Mouse (Mus musculus): Measurements from ENCODE around the gene Tll1.

- no peak for TF ChIP-seq POLR2A (IDR thresholded peaks at IDR 0.05; ENCODE audit: insufficient read length, low read depth)
- no peak for TF ChIP-seq MYOD1 (IDR thresholded peaks at IDR 0.05; ENCODE audit: control insufficient read depth in 1 of 3, insufficient read length in 2 of 3, low read depth in 2 of 3)
- TF ChIP-seq MAX (IDR thresholded peaks at IDR 0.05; ENCODE audit: low read depth) = no peak
- TF ChIP-seq POLR2AphosphoS2 (IDR thresholded peaks at IDR 0.05; ENCODE audit: insufficient read length, low read depth) = no peak
- no peak for TF ChIP-seq USF1 (IDR thresholded peaks at IDR 0.05; ENCODE audit: low read depth)
- no peak for TF ChIP-seq TCF12 (IDR thresholded peaks at IDR 0.05; ENCODE audit: insufficient read depth, poor library complexity, severe bottlenecking)
These were observed 175.2 kb downstream of the Tll1 start for GRCm38 (mm10) chr8:64030672-64031385.

All from myocyte (in vitro differentiated cells).